Mouse (Mus musculus) cerebellum, adult 11 months (tissue): ENCODE data around the gene Ptprm.

ENCODE experiments used
- DNase-seq: peaks from one replicate; pipeline ENCODE4 v3.0.0; 2022

Gene Ptprm

DNA sequence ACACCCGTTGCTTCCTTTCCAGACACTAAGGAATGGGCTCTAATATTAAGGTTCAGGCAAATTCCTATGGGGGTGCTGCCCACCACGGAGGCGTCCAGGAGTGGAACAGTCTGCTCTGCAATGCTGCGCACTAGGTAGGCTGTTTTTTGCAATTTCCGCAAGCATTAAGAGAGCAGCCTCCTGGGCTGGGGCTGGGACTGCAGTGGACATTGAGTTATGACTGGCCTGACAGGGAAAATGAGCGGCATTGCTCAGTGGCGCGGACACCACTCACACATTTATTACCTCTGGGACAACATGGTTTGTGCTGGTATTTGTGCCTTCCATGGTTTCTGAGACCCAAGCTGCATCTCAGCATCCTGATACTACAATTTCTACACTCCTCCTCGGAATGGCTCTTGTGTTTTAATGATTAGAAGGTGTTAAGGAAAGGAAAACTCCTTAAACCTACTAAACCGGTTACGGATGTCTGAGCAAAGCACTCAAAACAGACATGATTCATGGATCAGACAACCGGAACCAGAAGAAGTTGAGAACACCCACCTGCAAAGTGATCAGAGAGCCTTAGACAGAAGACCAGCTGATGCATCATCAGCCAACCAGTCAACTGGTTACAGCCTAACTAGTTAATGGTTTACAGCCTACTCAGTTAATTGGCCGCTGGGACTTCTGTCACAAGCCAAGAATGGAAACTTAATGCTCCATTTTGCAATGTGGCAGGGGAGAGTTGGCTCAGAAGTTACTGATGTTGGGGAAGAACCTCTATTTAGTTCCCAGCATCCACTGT, 76.9 kb downstream of the Ptprm start:
- DNase-seq = no peak

DNA sequence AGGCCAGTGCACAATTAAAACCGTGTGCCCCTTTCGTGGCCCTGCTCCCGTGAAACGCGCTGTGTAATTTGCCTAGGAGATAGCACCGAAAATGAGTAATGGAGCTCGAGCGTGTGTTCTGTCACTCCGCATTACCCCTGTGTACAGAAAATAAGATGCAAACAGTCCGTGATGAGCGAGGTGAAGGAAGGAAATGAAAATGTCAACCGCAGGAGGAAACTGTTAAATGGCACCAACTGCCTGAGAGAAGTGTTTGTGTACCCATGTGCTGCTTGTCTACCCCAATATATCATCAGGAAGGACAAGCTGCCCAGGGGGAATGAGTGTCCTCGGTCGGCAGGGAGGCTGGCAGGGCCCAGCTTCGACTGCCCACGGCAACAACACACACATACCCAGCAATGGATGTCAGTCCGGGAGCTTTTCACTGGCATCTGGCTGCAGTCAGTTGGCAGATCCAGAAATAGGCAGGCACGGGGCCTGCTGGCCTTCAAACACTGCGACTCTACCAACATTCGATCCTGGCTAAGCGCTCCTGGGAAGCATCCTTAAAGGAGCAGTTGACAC, 79.6 kb downstream of the Ptprm start:
- peak; percentile 39 for DNase-seq

- DNase-seq = no peak
These were observed 81.3 kb downstream of the Ptprm start for GRCm38 (mm10) chr17:67272928-67273327.

- no peak for DNase-seq
These were observed 85.7 kb downstream of the Ptprm start for GRCm38 (mm10) chr17:67268475-67269080.

GRCm38 (mm10) chr17:67266270-67266669, 88.0 kb downstream of the Ptprm start:
- no peak for DNase-seq

GRCm38 (mm10) chr17:67265520-67265919, 88.7 kb downstream of the Ptprm start:
- no peak for DNase-seq

DNA sequence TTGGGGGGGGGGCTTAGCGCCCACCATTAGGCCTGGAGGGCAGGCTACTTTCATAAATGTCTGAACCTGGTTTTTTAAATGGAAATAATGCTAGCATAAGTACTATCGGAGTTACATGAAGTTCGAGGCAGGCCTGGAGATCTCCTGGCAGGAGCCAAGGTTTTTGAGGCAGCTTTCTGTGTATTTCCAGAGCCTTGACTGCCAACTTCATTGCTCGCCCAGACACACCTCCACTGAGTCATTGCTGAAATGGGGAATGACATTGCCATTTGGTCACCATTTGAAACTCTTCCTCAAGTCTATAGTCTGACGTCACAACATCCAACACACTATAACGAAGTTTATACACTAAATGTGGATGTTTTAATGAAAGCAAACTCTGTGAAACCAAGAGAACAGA, 89.5 kb downstream of the Ptprm start:
- DNase-seq = no peak

- DNase-seq = no peak
These were observed 91.2 kb downstream of the Ptprm start for GRCm38 (mm10) chr17:67263024-67263423.

- DNase-seq = no peak
These were observed 94.2 kb downstream of the Ptprm start for GRCm38 (mm10) chr17:67260016-67260415.

DNA sequence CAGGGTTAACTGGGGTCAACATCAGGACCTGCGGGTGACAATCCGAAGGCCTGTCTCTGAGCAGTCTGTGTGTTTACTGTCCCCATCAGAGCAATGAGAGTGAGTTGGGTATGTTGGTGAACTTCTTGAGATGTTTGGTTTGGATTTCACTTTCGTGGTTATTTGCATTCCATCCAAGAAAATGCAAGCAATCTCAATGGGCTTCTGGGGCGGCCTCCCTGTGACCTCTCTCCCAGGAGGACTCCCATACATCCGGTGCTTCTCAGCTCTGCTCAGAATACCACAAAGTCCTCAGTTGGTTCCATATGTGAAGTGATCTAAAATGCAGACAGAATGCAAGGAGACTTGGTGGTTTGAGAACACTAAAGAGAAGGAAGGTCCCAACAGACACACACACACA, 96.5 kb downstream of the Ptprm start:
- DNase-seq = no peak

- DNase-seq = no peak
These were observed 98.1 kb downstream of the Ptprm start for GRCm38 (mm10) chr17:67256171-67256570.

DNA sequence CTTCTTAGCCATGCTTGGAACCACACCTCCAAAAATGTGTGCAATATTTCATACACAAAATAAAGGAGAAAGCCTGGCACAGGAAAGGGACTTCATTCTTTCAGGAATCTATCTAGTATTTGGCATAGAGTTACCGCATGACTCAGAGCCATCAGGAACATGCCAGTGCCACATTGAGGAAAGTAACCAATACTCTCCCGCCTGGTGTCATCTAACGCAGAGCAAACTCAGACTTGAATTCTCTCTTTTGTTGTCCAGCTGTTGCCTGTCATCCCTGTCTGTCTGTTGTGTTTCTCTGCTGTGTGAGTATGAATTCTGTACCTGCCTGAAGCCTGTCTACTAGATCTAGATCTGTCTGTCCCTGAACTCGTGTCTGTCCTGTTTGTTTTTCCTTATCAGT, 100.8 kb downstream of the Ptprm start:
- DNase-seq = no peak

GRCm38 (mm10) chr17:67252992-67253391, 101.3 kb downstream of the Ptprm start:
- DNase-seq = no peak

- no peak for DNase-seq
These were observed 108.9 kb downstream of the Ptprm start for GRCm38 (mm10) chr17:67245273-67245875.

DNA sequence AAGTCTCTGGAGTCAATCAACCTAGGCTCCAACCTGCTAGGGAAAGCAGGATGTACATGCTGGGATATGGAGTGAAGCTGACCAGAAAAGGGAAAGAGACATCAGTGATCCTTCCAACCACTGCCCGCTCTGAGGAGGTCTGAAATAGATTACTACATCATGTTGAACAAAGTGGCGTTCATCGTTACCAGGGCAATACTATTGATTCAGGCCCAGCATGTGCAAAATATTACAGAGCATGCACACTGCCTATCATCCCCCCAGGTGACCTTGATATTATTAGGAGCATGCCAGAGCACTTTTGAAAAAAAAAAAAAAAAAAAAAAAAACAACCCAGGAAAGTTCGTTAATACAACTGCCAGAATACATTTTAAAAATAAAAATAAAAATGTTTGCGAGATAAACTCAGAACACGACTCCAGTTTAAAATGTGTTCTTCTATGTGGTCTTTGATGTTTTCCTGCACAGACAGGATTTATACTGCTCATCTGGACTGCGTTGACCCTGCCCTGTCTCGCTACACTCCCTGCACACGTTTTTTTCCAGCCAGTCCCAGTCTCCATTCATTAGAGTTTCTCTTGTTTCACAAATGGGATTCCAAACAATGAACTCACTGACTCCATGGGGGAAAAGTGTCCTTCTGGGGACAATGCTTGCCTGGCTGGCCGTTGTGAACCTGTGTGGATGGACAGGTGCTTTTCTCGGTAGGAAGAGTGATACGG, 111.3 kb downstream of the Ptprm start:
- no peak for DNase-seq

DNA sequence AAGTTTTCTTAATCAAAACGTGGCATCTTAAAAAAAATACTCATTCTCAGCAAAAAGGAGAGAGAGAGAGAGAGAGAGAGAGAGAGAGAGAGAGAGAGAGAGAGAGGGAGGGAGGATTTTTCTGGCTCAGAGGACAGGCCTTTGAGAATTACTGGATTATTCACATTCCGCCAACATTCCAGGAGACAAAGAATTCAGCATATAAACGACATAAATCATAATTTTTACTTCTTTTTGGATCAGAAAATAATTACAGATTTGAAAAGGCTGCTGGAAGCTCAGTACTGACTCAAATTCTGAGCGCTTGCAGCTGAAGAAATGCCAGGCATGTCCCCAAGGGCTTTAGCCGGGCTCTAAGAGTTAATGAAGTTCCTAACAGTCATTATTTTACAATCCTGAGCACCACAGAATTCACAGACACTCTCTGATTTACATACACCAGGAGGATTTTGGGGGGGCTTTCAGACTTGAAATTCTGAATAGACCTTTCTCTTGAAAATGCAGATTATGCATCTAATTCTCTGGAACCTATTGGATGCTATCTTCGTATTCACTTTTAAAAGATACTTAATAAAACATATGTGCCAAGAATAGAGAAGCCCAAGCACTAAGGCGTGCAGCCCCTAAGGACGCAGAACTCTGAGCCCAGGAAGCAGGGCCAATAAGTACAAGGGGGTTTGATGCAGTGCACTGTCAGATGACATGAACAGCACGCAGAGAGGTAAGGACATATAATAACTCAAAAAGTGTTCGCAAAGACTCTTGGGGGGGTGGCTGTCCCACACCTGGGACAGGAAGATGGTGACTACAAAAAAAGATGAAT, 112.1 kb downstream of the Ptprm start:
- DNase-seq = no peak

GRCm38 (mm10) chr17:67238866-67239265, 115.4 kb downstream of the Ptprm start:
- no peak for DNase-seq

DNA sequence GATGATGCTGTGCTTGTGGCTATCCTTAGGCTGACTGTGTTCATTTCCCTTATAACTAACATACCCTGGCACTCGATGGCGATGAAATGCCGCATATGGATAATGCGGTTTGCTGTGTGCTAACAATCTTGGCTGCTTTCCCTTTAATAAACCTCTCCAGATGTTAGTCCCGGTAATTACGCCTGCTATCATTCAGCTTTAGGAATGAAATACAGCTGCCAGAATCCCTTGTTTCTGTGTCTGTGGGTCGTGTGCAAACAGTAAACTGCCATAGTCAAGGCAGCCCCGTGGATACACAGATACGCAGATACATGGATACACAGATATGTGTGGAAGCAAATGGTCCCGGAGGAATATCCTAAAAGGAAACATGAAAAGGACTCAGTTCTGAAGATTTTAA, 116.8 kb downstream of the Ptprm start:
- DNase-seq = no peak

- no peak for DNase-seq
These were observed 121.2 kb downstream of the Ptprm start for GRCm38 (mm10) chr17:67233063-67233462.

DNA sequence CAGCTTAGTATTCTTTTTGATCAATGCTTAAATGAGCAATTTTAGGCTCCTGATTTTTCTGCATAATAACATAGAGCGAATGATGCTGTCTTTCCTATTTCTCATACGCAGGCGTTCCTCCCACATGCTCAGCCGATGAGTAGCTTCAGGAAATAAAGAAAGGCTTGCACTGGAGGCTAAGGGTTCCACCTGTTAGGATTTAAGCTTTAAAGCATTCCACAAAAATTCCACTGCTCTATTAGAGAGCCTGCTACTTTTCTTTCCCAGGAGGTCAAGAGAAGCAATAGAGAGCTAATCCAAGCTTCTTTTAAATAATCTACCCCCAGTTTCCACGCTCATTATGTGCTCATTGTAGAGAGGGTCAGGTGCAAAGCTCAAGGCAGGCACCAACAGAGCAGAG, 127.3 kb downstream of the Ptprm start:
- no peak for DNase-seq

GRCm38 (mm10) chr17:67215326-67215725, 138.9 kb downstream of the Ptprm start:
- DNase-seq = no peak

- DNase-seq = no peak
These were observed 140.5 kb downstream of the Ptprm start for GRCm38 (mm10) chr17:67213711-67214110.
